Mouse (Mus musculus) small intestine, adult 2 months (tissue): ENCODE results near the gene Slc30a6.

Experiments used
- CTCF ChIP-seq: fragments of 200-500 bp; IDR thresholded peaks from 2 replicates; pipeline ENCODE4 v1.5.1; 2012; ENCODE audit warnings: low read depth, mild to moderate bottlenecking, control low read depth, inconsistent platforms, low read length, moderate library complexity, mixed read lengths; ENCODE audit not compliant: insufficient replicate concordance, insufficient read length; ENCODE audit errors: extremely low read depth
- POLR2A ChIP-seq: fragments of 200-500 bp; IDR thresholded peaks from 2 replicates; pipeline ENCODE4 v1.6.1; 2012; ENCODE audit warnings: low read depth, mild to moderate bottlenecking, control low read depth, inconsistent platforms, low read length, moderate library complexity

DNA sequence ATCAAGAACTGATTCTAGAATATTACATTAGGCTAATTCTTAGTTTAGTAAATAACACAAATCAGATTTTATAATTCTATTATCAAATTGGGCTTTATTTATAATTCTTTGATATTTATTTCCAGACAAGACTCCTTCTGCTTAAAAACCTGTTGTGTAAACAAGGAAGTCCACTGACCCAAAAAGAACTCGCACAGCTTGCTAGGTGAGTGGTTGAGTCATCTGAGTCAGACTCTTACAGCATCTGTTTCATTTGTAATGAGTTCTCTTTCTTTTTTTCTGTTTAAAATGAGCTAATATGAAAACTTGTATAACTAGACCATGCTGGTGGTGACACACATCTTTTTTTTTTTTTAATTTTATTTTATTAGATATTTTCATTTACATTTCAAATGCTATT lies 18.5 kb upstream of the Slc30a6 start:
- TF ChIP-seq POLR2A, result no peak
- no peak for TF ChIP-seq CTCF
